Mouse (Mus musculus) cortical plate, adult 2 months (tissue): Measurements from ENCODE around the gene Chd2. TPM values are rescaled to one million over a fixed set of nuclear protein-coding genes. Genes with fewer than 3 reads are reported as not detected.
"Not testable (repeated sequence)": the region's sequence is repeated elsewhere in the genome, so short reads cannot be mapped to it uniquely, and the experiment has no call there.

Experiments used
- H3K27ac ChIP-seq: fragments of 200-500 bp; 2 replicates; pipeline ENCODE4 v1.5.1; 2012; ENCODE audit warnings: low read length, control low read depth, inconsistent platforms; ENCODE audit not compliant: insufficient read depth
- H3K4me1 ChIP-seq: fragments of 200-500 bp; 2 replicates; pipeline ENCODE4 v1.6.1; 2011; ENCODE audit warnings: low read length; ENCODE audit not compliant: control insufficient read depth, insufficient read depth
- H3K4me3 ChIP-seq: fragments of 200-500 bp; 2 replicates; pipeline ENCODE4 v1.5.1; 2011; ENCODE audit warnings: mild to moderate bottlenecking, low read length, control low read depth; ENCODE audit not compliant: insufficient read depth
- CTCF ChIP-seq: fragments of 200-500 bp; IDR thresholded peaks from 2 replicates; pipeline ENCODE4 v1.5.1; 2011; ENCODE audit warnings: mild to moderate bottlenecking, control low read depth, low read length; ENCODE audit not compliant: insufficient read depth; ENCODE audit errors: extremely low read depth
- POLR2A ChIP-seq: fragments of 200-500 bp; IDR thresholded peaks from 2 replicates; pipeline ENCODE4 v1.6.1; 2011; ENCODE audit warnings: mild to moderate bottlenecking, low read length, control low read depth; ENCODE audit not compliant: insufficient read depth; ENCODE audit errors: extremely low read depth
- polyA plus RNA-seq: library from polyadenylated mRNA; depleted of rRNA; stranded (reverse); fragments of >200 nt; gene quantifications from 2 replicates; pipeline ENCODE4 v1.2.3, GENCODE M21; 2012

The Chd2 gene
- polyA plus RNA-seq, 1 experiment, result 33.5 TPM

DNA sequence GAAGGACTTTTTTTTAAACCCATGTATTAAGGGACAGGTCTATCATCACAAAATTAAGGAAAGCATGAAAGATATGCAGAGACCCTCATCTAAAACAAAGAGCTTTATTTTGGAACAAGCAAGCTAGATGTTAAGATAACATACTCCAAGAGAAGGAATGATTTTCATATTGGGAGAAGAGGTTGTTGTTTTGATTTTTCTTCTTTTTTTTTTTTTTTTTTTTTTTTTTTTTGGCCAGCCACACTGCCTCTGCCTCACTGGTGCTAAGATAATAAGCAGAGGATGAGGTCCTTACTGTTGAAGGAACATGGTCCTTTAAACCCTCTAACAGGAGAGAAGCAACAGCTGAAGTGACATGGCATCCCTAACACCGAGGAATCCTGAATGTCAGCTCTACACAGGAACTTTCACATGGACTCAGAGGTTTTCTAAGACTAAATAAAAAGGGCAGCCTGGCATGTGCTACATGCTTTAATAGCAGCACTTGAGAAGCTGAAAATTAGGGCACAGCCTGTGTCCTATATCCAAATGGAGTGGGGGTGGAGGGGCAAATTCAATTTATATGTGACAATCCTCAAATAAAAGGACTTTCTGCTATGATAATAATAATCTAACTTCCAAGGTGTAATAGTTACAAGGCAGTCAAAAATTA lies 17.9 kb downstream of the Chd2 start:
- H3K4me1 ChIP-seq, result peaks cover 6% of the 10 kb centered on the region
- TF ChIP-seq CTCF (no peak), POLR2A (no peak)
- H3K4me3 ChIP-seq, result no peak overlapping the region
- H3K27ac ChIP-seq, result peak overlapping the region; percentile 58; the same call in 1 of the 2 replicates

DNA sequence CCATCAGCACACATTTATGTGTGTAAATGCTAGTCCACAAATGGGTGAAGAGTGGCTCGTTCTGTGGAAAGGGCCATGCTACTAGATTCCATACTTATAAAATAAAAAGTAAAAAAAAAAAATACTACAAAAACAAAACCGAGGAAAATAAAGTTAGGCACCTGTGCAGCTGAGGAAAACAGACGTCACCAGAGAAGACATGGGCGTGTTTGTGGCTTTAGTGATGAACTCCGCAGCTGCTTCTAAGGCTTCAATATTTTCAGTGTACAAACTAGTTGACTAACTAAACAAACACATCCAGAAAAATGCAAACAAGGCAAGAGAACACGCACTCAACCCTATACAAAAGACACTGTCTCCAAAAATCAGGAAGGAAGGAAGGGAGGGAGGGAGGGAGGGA lies 18.4 kb downstream of the Chd2 start:
- Histone ChIP-seq H3K4me1 (peaks cover 6% of the 10 kb centered on the region), H3K27ac (no peak overlapping the region), H3K4me3 (no peak overlapping the region)
- TF ChIP-seq POLR2A, result no peak
- TF ChIP-seq CTCF, result no peak

DNA sequence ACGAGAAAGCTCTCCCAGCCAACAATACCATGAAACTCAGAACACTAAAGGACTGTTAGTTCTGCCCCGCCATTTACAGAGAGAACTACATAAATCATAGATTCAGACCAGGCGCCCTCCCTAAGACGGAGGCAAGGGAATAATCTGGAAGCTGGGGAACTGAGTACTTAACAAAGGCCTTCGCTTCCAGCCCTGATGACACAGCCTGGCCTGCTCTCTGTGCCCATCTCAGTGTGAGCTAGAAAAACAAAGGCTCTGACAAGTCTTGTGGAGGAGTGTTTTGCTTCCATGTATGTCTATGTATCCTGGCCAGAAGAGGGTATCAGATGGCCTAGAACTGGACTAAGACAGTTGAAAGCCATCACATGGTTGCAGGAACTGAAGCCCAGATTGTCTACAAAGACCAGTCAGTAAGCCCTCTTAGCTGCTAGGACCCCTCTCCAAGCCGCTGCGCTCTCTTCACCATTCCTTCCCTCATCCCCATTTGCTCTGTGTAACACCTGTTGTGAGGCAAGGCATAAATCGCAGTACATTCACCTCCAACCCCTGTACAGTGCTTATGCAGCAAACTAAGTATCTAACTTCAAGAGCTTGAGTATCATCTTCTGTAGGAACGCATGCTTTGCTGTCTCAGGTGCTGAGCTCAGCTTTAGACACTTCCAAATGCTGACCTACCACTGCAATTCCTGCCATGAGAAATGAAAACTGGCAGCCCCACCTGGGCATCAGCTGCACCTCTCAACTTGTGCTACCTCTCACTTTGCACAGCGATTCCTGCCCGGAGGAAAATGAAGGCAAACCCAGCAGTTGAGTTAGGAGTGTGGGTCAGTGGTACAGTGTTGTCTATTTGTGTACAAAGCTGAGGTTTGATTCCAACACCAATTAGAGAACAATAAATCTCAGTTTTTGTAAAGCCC lies 20.1 kb downstream of the Chd2 start:
- TF ChIP-seq POLR2A (no peak), CTCF (no peak)
- no peak overlapping the region for H3K27ac ChIP-seq
- H3K4me1 ChIP-seq, result peaks cover 16% of the 10 kb centered on the region
- no peak overlapping the region for H3K4me3 ChIP-seq

DNA sequence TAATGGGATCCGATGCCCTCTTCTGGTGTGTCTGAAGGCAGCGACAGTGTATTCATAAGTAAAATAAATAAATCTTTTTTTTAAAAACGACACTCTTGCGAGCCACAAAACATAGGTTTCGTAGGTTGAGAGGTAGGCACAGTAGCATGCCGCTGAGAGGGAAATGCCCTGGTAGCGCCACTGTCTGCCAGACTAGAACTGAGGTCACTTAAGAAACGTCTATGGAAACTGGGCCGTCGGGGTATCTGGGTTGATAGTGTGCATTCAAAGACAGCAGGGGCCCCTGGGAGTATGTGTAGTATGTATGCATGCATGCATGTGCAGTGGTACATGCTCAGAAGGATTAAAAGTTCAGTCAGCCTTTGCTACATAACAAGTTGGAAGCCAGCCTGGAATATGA lies 21.4 kb downstream of the Chd2 start:
- Histone ChIP-seq H3K4me1 (peaks cover 16% of the 10 kb centered on the region), H3K4me3 (no peak overlapping the region), H3K27ac (no peak overlapping the region)
- TF ChIP-seq CTCF, result no peak
- TF ChIP-seq POLR2A, result no peak

DNA sequence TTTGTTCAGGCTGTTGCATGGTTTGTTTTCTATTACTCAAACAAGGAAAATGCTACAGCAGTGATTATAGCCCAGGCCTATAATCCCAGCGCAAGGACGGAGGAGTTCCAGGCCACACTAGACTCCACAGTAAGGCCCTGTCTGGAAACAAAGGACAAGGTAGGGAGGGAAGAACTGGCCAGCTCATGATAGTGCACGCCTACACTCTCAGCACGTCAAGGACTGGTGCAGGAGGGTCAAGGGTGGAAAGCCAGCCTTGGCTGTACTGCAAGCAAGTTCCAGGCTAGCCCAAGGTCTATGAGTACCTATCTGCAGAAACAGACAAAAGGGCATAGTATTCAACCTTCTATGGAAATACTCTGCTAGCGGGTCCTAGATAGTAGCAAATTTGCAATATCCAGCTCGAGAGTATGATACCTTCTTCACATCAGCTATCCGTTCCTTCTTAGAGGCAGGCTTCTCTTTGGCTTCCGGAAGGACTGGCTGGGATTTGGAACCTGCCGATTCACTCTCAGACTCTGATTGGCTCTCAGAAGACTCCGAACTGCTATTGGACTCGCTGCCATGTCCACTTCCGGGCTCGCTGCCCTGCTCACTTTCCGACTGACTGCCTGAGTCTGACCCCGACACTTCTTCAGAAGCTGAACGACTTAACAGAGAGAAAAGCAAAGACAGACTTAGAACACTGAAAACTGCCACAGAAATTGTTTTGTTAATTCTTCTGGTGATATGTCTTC lies 22.4 kb downstream of the Chd2 start:
- H3K4me1 ChIP-seq, result peaks cover 18% of the 10 kb centered on the region
- H3K27ac ChIP-seq, result no peak overlapping the region
- H3K4me3 ChIP-seq, result no peak overlapping the region
- TF ChIP-seq CTCF (no peak), POLR2A (no peak)

DNA sequence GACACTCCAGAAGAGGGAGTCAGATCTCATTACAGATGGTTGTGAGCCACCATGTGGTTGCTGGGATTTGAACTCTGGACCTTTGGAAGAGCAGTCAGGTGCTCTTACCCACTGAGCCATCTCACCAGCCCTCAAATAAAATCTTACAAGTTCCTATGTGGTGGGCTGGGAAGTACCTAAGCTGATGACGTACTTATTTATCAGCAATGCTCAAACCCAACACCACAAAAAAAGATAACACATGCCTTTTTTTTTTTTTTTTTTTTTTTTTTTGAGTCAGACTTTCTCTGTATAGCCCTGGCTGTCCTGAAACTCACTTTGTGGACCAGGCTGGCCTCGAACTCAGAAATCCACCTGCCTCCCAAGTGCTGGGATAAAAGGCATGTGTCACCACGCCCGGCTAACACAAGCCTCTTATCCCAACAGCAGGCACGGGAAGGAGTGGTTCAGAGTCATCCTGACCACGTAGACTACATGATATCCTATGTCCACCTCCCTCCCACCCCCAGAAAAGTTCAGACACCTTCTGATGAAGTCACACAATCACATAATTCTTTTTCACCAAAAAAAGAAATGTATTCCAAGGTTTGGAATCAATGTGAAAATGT lies 23.2 kb downstream of the Chd2 start:
- H3K4me3 ChIP-seq, H3K27ac ChIP-seq: not testable (repeated sequence)
- H3K4me1 ChIP-seq, result peaks cover 15% of the 10 kb centered on the region

DNA sequence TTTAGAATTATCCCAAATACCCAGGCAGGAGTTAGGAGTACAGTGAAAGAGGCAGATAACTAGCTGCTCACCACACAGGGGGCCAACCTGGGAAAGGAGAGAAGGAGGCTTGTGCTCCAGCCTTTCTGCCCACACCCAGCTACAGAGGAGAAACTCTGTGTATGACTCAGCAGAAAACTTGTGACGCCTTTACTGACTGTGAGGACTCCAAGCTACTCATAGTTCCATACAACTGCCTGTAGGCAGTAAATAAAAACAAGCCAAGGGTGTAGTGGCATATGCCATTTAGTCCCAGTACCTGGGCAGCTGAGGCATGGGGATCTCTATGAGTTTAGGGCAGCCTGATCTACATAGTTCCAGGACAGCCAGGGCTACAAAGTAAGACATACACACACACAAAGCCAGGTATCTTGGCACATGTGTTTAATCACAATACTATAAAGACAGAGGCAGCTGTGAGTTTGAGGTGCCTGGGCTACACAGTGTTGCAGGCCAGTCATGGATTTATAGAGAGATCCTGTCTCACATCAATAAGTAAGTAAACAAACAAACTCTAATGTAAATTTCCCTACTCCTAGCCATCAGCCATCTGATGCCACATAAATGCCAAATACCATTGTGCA lies 24.1 kb downstream of the Chd2 start:
- TF ChIP-seq POLR2A (no peak), CTCF (no peak)
- Histone ChIP-seq H3K4me1 (peaks cover 15% of the 10 kb centered on the region), H3K27ac (0 out of 2 replicates have a peak overlapping the region, but pooled peaks have one; percentile 3), H3K4me3 (no peak overlapping the region)

DNA sequence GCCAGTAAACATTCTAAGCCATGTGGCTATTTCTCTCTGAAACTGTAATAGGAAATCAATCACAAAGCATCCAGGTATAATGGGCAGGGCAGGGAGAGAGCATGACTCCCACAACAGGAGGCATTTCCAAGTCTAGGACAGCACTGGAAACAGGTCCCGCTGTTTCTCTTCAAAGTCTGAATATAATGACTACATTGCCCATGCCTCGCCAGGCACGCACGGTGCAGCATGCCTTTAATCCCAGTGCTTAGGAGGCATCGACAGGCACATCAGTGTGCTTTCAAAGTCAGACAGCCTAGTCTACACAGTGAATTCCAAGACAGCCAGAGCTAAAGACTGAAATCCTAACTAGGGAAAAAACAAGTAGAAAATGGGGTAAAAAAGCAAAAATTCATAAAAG lies 24.8 kb downstream of the Chd2 start:
- Histone ChIP-seq H3K27ac (peak overlapping the region; percentile 59; the same call in 1 of the 2 replicates), H3K4me3 (no peak overlapping the region)
- TF ChIP-seq POLR2A (no peak), CTCF (no peak)

DNA sequence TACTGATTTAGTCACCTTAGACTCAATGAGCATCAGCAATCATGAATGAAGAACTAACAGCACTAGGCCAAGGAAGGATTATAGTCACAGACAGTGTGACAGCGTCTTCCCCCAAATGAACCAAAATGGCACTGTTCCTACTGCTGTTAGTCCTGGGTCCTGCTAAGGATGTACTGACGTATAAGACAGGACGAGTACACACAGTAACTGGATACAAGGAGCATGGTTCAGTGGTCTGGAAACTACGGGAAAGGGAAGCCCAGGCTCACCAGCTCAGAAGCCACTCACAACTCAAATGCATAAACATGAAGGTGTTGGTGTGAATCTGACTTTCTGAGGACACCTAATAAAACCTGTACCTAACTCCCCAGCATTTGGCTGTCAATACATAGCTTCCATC lies 27.1 kb downstream of the Chd2 start:
- no peak overlapping the region for H3K4me3 ChIP-seq
- TF ChIP-seq POLR2A (no peak), CTCF (no peak)
- peaks cover 12% of the 10 kb centered on the region for H3K4me1 ChIP-seq
- no peak overlapping the region; the same call in 1 of the 2 replicates for H3K27ac ChIP-seq

More for the DNA sequence above, 24.8 kb downstream of the Chd2 start:
- peaks cover 15% of the 10 kb centered on the region for H3K4me1 ChIP-seq
